Mouse (Mus musculus): ENCODE data around the gene Dmtf1.
A peak's percentile ranks its signal among the peaks of the same experiment; 100 is the strongest.
"Not testable (repeated sequence)": the region's sequence is repeated elsewhere in the genome, so short reads cannot be mapped to it uniquely, and the experiment has no call there.

Dmtf1 gene

GRCm38 (mm10) chr5:9161456-9162041, at the start of gene Dmtf1:
Gene Dmtf1 (minus strand): TSS chr5:9161776.
- DNase-seq, result peak; percentile 92

- no peak for DNase-seq
Observed at GRCm38 (mm10) chr5:9186467-9186866, 24.9 kb upstream of the Dmtf1 start.

- no peak for DNase-seq
Observed at GRCm38 (mm10) chr5:9173295-9173694, 11.7 kb upstream of the Dmtf1 start.

- not testable (repeated sequence) for DNase-seq
Observed at GRCm38 (mm10) chr5:9169328-9170005, 7.9 kb upstream of the Dmtf1 start.

GRCm38 (mm10) chr5:9166366-9166765, 4.8 kb upstream of the Dmtf1 start:
- DNase-seq, result no peak

GRCm38 (mm10) chr5:9165151-9165550, 3.6 kb upstream of the Dmtf1 start:
- DNase-seq, result not testable (repeated sequence)

- no peak for DNase-seq
Observed at GRCm38 (mm10) chr5:9163411-9163810, 1.8 kb upstream of the Dmtf1 start.

GRCm38 (mm10) chr5:9162088-9162487, 512 bp upstream of the Dmtf1 start:
- DNase-seq, result peak; percentile 5

- DNase-seq, result peak; percentile 37
Observed at GRCm38 (mm10) chr5:9160831-9161455, 633 bp downstream of the Dmtf1 start.

GRCm38 (mm10) chr5:9157336-9157735, 4.2 kb downstream of the Dmtf1 start:
- DNase-seq, result no peak

GRCm38 (mm10) chr5:9156746-9157145, 4.8 kb downstream of the Dmtf1 start:
- no peak for DNase-seq

- no peak for DNase-seq
Observed at GRCm38 (mm10) chr5:9149273-9149850, 12.2 kb downstream of the Dmtf1 start.

- DNase-seq, result no peak
Observed at GRCm38 (mm10) chr5:9142376-9142775, 19.2 kb downstream of the Dmtf1 start.

GRCm38 (mm10) chr5:9140724-9141123, 20.9 kb downstream of the Dmtf1 start:
- no peak for DNase-seq

GRCm38 (mm10) chr5:9135588-9135987, 26.0 kb downstream of the Dmtf1 start:
- DNase-seq, result no peak

GRCm38 (mm10) chr5:9131786-9132185, 29.8 kb downstream of the Dmtf1 start:
- DNase-seq, result no peak

GRCm38 (mm10) chr5:9128566-9128965, 33.0 kb downstream of the Dmtf1 start:
- DNase-seq, result no peak

- DNase-seq, result no peak
Observed at GRCm38 (mm10) chr5:9124134-9124533, 37.4 kb downstream of the Dmtf1 start.

- DNase-seq, result no peak
Observed at GRCm38 (mm10) chr5:9114162-9114561, 47.4 kb downstream of the Dmtf1 start.

GRCm38 (mm10) chr5:9111759-9112158, 49.8 kb downstream of the Dmtf1 start:
- DNase-seq, result peak; percentile 41

GRCm38 (mm10) chr5:9111285-9111684, 50.3 kb downstream of the Dmtf1 start:
- DNase-seq, result no peak

- DNase-seq, result no peak
Observed at GRCm38 (mm10) chr5:9109582-9109981, 52.0 kb downstream of the Dmtf1 start.

GRCm38 (mm10) chr5:9108490-9108889, 53.1 kb downstream of the Dmtf1 start:
- DNase-seq, result no peak
